Mouse (Mus musculus) heart, postnatal 0 days (tissue): Measurements from ENCODE around the gene Cd70. TPM values are rescaled to one million over a fixed set of nuclear protein-coding genes. Genes with fewer than 3 reads are reported as not detected.

Source experiments
- ATAC-seq: fragments of 200-750 bp; cut with Nextera tagmentation; 2 replicates; pipeline ENCODE4 v1.8.0; 2017; ENCODE audit warnings: low read depth, moderate number of reproducible peaks, moderate library complexity; ENCODE audit not compliant: insufficient read depth
- DNase-seq: peaks from one replicate; pipeline ENCODE4 v3.0.0-alpha.2; 2016; ENCODE audit warnings: low spot score
- H3K27ac ChIP-seq: fragments of 300-500 bp; sonication (generic); 2 replicates; pipeline ENCODE4 v1.5.1; 2014; ENCODE audit warnings: low read depth, mild to moderate bottlenecking
- H3K27me3 ChIP-seq: fragments of 300-500 bp; sonication (generic); 2 replicates; pipeline ENCODE4 v1.6.1; 2014; ENCODE audit warnings: low read length, mixed read lengths; ENCODE audit not compliant: control insufficient read depth, insufficient read depth
- H3K36me3 ChIP-seq: fragments of 300-500 bp; sonication (generic); replicated peaks from 2 replicates; pipeline ENCODE4 v1.6.1; 2014; ENCODE audit warnings: low read length, mixed read lengths; ENCODE audit not compliant: control insufficient read depth, insufficient read depth
- H3K4me1 ChIP-seq: fragments of 300-500 bp; sonication (generic); 2 replicates; pipeline ENCODE4 v1.6.1; 2014; ENCODE audit warnings: antibody characterized with exemption; ENCODE audit not compliant: control insufficient read depth, insufficient read depth
- H3K4me2 ChIP-seq: fragments of 300-500 bp; sonication (generic); 2 replicates; pipeline ENCODE4 v1.6.1; 2014; ENCODE audit warnings: low read depth, mild to moderate bottlenecking, low read length, moderate library complexity
- H3K4me3 ChIP-seq: fragments of 300-500 bp; sonication (generic); 2 replicates; pipeline ENCODE4 v1.5.1; 2014; ENCODE audit warnings: low read depth, low read length
- H3K9ac ChIP-seq: fragments of 300-500 bp; sonication (generic); replicated peaks from 2 replicates; pipeline ENCODE4 v1.6.1; 2014; ENCODE audit warnings: low read depth, low read length, mixed read lengths
- H3K9me3 ChIP-seq: fragments of 300-500 bp; sonication (generic); replicated peaks from 2 replicates; pipeline ENCODE4 v1.6.1; 2016; ENCODE audit warnings: low read length; ENCODE audit not compliant: control insufficient read depth
- CTCF ChIP-seq: IDR thresholded peaks from 2 replicates; pipeline ENCODE4 v1.5.1; 2016; ENCODE audit warnings: antibody characterized with exemption, control low read depth, low read depth
- EP300 ChIP-seq: IDR thresholded peaks from 2 replicates; pipeline ENCODE4 v1.6.1; 2016; ENCODE audit warnings: antibody characterized with exemption, low read depth
- WGBS: fragments of 180-500 bp; shearing (Covaris S2); extraction: QIAGEN DNeasy Blood & Tissue Kit; methylation state at CpG from one replicate; pipeline ENCODE4 v1.1.7; 2014; 5-methylcytosine and 5-hydroxymethylcytosine counted together
- polyA plus RNA-seq: library from polyadenylated mRNA; unstranded; fragments of >200 nt; fragmentation: Nextera tagmentation; extraction: Ambion mirVana; gene quantifications from 2 replicates; pipeline ENCODE4 v1.2.1, GENCODE M21; 2015
- total RNA-seq: library from RNA; depleted of rRNA; stranded (reverse); fragments of >200 nt; gene quantifications from 2 replicates; pipeline ENCODE4 v1.2.3, GENCODE M21; 2014; ENCODE audit warnings: low replicate concordance

Gene Cd70
- total and polyA plus RNA-seq, 2 experiments from 2014 or later, result not detected

- Histone ChIP-seq H3K4me3 (no peak overlapping the region), H3K27ac (no peak overlapping the region), H3K4me1 (no peaks in the 10 kb centered on the region), H3K4me2 (no peak overlapping the region), H3K27me3 (no peaks in the 10 kb centered on the region), H3K9me3 (no peaks in the 10 kb centered on the region), H3K36me3 (no peaks in the 10 kb centered on the region), H3K9ac (no peak overlapping the region)
- ATAC-seq (no peak), DNase-seq (no peak)
- WGBS, result 58% methylated on average over 1 of the region's 1 CpGs
- no peak for TF ChIP-seq CTCF
- TF ChIP-seq EP300, result no peak
These were observed 17.8 kb downstream of the Cd70 start for GRCm38 (mm10) chr17:57131793-57132192.

GRCm38 (mm10) chr17:57125853-57126622 lies 23.5 kb downstream of the Cd70 start:
- 45% methylated on average over 3 of the region's 3 CpGs for WGBS
- H3K4me1 ChIP-seq, result no peaks in the 10 kb centered on the region
- no peak overlapping the region for H3K9ac ChIP-seq
- H3K4me2 ChIP-seq, result no peak overlapping the region
- no peak for DNase-seq
- no peaks in the 10 kb centered on the region for H3K27me3 ChIP-seq
- ATAC-seq, result no peak
- no peaks in the 10 kb centered on the region for H3K36me3 ChIP-seq
- H3K4me3 ChIP-seq, result no peak overlapping the region
- H3K9me3 ChIP-seq, result no peaks in the 10 kb centered on the region
- TF ChIP-seq EP300 (no peak), CTCF (no peak)
- H3K27ac ChIP-seq, result no peak overlapping the region

DNA sequence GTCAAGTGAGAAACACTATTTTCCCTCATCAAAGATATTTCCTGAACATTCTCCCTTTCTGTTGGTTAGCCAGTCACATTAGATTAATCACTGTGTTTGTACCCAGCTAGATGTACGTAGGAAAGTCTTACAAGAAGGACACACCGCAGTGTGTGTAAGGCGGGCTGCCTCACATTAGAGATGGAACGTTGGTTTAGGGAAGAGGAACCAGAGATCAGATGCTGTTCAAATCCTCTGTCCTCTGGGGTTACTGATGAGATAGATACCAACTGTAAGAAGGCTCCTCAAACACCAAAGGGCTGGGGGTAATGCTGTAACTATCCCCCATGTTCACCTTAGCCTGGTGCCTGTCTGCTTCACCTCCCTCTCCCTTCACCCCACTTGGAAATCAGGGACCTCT lies 24.8 kb downstream of the Cd70 start:
- Histone ChIP-seq H3K36me3 (no peaks in the 10 kb centered on the region), H3K4me1 (no peaks in the 10 kb centered on the region), H3K27me3 (no peaks in the 10 kb centered on the region), H3K9me3 (no peaks in the 10 kb centered on the region), H3K9ac (no peak overlapping the region), H3K27ac (no peak overlapping the region), H3K4me2 (no peak overlapping the region), H3K4me3 (no peak overlapping the region)
- TF ChIP-seq CTCF (no peak), EP300 (no peak)
- WGBS, result 71% methylated on average over 4 of the region's 4 CpGs
- ATAC-seq (no peak), DNase-seq (no peak)

DNA sequence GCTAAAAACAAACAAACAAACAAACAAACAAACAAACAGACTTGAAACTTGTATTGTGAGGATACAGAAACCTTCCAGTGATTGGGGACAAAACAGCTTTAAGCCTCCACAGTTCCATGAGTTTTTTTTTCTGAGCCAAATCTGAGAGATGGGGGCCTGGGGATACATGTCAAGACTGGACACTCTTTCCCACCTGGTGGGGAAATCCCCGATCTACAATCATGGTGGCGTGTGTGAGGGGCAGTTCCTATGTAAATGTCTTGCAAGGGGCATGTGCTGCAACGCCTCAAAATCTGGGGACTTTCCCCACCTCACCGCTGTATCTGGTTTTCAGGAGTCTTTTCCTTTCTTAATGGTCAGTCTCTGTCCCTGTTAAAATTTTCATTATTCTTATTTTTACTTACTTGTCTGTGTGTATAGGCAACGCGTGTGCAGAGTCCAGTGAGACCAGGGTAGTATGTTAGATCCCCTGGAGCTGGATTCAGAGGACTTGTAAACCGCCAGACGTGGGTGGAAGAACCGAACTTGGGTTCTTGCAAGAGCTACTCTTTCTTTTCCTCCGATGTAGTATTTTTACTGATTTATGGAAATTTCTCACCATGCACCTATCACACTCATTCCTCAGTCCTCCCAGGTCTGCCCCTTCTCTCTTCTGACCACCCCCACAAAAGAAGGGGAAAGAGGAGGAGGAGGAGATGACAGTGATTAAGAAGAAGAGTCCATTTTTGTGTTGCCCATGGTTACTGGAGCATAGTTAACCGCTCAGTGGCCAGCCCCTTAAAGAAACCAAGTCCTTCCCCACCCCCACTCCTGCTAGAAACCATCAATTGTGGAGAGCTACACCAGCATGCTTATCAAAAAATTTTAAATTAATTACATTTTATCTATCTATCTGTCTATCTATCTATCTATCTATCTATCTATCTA lies 26.1 kb downstream of the Cd70 start:
- H3K27ac ChIP-seq, result no peak overlapping the region
- H3K4me2 ChIP-seq, result no peak overlapping the region
- no peaks in the 10 kb centered on the region for H3K9me3 ChIP-seq
- no peak overlapping the region for H3K9ac ChIP-seq
- no peaks in the 10 kb centered on the region for H3K36me3 ChIP-seq
- no peak for TF ChIP-seq CTCF
- no peak for TF ChIP-seq EP300
- WGBS, result 76% methylated on average over 11 of the region's 11 CpGs
- no peak overlapping the region for H3K4me3 ChIP-seq
- ATAC-seq (no peak), DNase-seq (no peak)
- 0 out of 2 replicates have a peak, but pooled peaks cover 4% of the 10 kb centered on the region for H3K4me1 ChIP-seq
- H3K27me3 ChIP-seq, result no peaks in the 10 kb centered on the region

DNA sequence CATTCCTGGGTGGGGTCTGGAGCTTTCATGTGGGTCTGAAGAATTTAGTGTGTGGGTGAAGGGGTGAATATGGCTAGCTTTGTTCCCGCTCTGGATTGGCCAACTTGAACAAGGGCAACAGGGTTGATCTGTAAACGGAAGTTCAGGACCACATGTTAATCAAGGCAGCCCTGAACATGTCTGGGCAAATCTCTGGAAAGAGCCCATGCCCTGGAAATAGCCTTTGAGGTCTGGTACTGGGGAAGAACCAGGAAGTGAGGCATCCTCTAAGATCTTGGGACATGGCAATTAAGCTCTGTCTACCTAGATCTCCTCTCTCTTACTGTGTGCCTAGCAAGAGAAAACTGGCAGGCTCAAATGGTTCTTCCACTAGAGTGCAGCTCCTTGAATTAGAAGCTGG lies 27.7 kb downstream of the Cd70 start:
- no peak overlapping the region for H3K4me2 ChIP-seq
- TF ChIP-seq EP300, result no peak
- TF ChIP-seq CTCF, result no peak
- ATAC-seq (no peak), DNase-seq (no peak)
- H3K4me3 ChIP-seq, result no peak overlapping the region
- H3K27ac ChIP-seq, result no peak overlapping the region
- no peaks in the 10 kb centered on the region for H3K9me3 ChIP-seq
- 69% methylated on average over 2 of the region's 2 CpGs for WGBS
- H3K4me1 ChIP-seq, result 0 out of 2 replicates have a peak, but pooled peaks cover 4% of the 10 kb centered on the region
- H3K27me3 ChIP-seq, result no peaks in the 10 kb centered on the region
- H3K9ac ChIP-seq, result no peak overlapping the region
- no peaks in the 10 kb centered on the region for H3K36me3 ChIP-seq
